Mouse (Mus musculus) embryonic fibroblast, embryonic 13.5 days (primary cell): ENCODE measurements around the gene Phf5a.

Source experiments
- CTCF ChIP-seq: IDR thresholded peaks from 2 replicates; pipeline ENCODE4 v1.5.1; 2011; ENCODE audit warnings: mild to moderate bottlenecking, control low read depth, low read length, moderate library complexity, borderline replicate concordance; ENCODE audit not compliant: insufficient read depth
- POLR2A ChIP-seq: IDR thresholded peaks from 2 replicates; pipeline ENCODE4 v1.6.1; 2011; ENCODE audit warnings: low read depth, mild to moderate bottlenecking, control low read depth, low read length, moderate library complexity

GRCm38 (mm10) chr15:81818404-81818803 lies 53.3 kb downstream of the Phf5a start:
- TF ChIP-seq CTCF = no peak
- TF ChIP-seq POLR2A = no peak
